Mouse (Mus musculus) frontal cortex, postnatal 25 days (tissue): ENCODE results near the gene Osbpl11.
"Not testable (repeated sequence)": the region's sequence is repeated elsewhere in the genome, so short reads cannot be mapped to it uniquely, and the experiment has no call there.

Source experiments
- DNase-seq, 2 experiments: peaks; one replicate each; pipeline ENCODE4 v3.0.0; 2022; ENCODE audit warnings: low spot score in 2 of 2

Gene Osbpl11

GRCm38 (mm10) chr16:33184901-33185260 lies at the start of gene Osbpl11:
Gene Osbpl11 (plus strand): TSS chr16:33185071.
- peak; percentile 88 to 94 for DNase-seq

GRCm38 (mm10) chr16:33135167-33135566 lies 49.7 kb upstream of the Osbpl11 start:
- no peak for DNase-seq

GRCm38 (mm10) chr16:33139061-33139460 lies 45.8 kb upstream of the Osbpl11 start:
- DNase-seq: not testable (repeated sequence)

- no peak for DNase-seq
Measured at GRCm38 (mm10) chr16:33141758-33142280, 43.1 kb upstream of the Osbpl11 start.

GRCm38 (mm10) chr16:33143452-33143851 lies 41.4 kb upstream of the Osbpl11 start:
- no peak for DNase-seq

GRCm38 (mm10) chr16:33146185-33146584 lies 38.7 kb upstream of the Osbpl11 start:
- no peak for DNase-seq

- no peak for DNase-seq
Measured at GRCm38 (mm10) chr16:33148135-33148534, 36.7 kb upstream of the Osbpl11 start.

GRCm38 (mm10) chr16:33150875-33151274 lies 34.0 kb upstream of the Osbpl11 start:
- DNase-seq: not testable (repeated sequence)

GRCm38 (mm10) chr16:33151558-33151957 lies 33.3 kb upstream of the Osbpl11 start:
- peak; percentile 15 to 19 for DNase-seq

GRCm38 (mm10) chr16:33154992-33155391 lies 29.9 kb upstream of the Osbpl11 start:
- no peak for DNase-seq

- DNase-seq: no peak
Measured at GRCm38 (mm10) chr16:33158006-33158405, 26.9 kb upstream of the Osbpl11 start.

GRCm38 (mm10) chr16:33158590-33159071 lies 26.2 kb upstream of the Osbpl11 start:
- DNase-seq: no peak

- DNase-seq: no peak
Measured at GRCm38 (mm10) chr16:33159363-33159762, 25.5 kb upstream of the Osbpl11 start.

GRCm38 (mm10) chr16:33163330-33164090 lies 21.4 kb upstream of the Osbpl11 start:
- DNase-seq: no peak

GRCm38 (mm10) chr16:33166284-33166683 lies 18.6 kb upstream of the Osbpl11 start:
- not testable (repeated sequence) for DNase-seq

GRCm38 (mm10) chr16:33167537-33167936 lies 17.3 kb upstream of the Osbpl11 start:
- DNase-seq: no peak

GRCm38 (mm10) chr16:33169471-33170034 lies 15.3 kb upstream of the Osbpl11 start:
- DNase-seq: no peak

- no peak for DNase-seq
Measured at GRCm38 (mm10) chr16:33170716-33171587, 13.9 kb upstream of the Osbpl11 start.

- no peak for DNase-seq
Measured at GRCm38 (mm10) chr16:33171800-33172199, 13.1 kb upstream of the Osbpl11 start.

GRCm38 (mm10) chr16:33173151-33173550 lies 11.7 kb upstream of the Osbpl11 start:
- no peak for DNase-seq

- no peak for DNase-seq
Measured at GRCm38 (mm10) chr16:33174695-33175094, 10.2 kb upstream of the Osbpl11 start.

GRCm38 (mm10) chr16:33176831-33177230 lies 8.0 kb upstream of the Osbpl11 start:
- DNase-seq: not testable (repeated sequence)
